Mouse (Mus musculus) CD8-positive naive resting alpha-beta T cell, adult 2 months (primary cell): ENCODE results near the gene Prdm16.

Experiments used
- DNase-seq, 2 experiments: peaks; one replicate each; pipeline ENCODE4 v3.0.0; 2022; ENCODE audit warnings: low read depth in 2 of 2, low spot score in 2 of 2

Prdm16 gene

GRCm38 (mm10) chr4:154521881-154522676 lies 114.6 kb downstream of the Prdm16 start:
- DNase-seq = no peak

GRCm38 (mm10) chr4:154519470-154520037 lies 117.1 kb downstream of the Prdm16 start:
- no peak for DNase-seq

GRCm38 (mm10) chr4:154517991-154518390 lies 118.7 kb downstream of the Prdm16 start:
- DNase-seq = no peak

DNA sequence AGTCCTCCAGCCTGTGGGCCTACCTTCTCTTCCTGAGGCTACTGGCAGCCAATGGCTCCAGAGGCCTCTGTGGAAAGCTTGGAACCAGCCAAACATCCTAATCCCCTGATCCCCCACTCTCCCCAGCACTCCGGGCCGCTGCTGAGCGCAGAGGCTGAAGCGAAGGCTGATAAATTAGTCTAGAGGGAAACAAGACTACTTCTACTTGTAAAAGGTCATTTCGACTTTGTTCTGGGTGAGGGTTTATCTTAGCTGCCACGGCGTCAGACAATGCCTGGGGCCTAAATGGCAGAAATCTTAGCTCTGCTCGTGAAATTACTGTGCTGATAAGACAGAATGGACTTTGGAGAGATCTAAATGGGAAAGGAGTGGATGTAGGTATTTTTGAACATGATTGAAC lies 120.2 kb downstream of the Prdm16 start:
- DNase-seq = no peak

DNA sequence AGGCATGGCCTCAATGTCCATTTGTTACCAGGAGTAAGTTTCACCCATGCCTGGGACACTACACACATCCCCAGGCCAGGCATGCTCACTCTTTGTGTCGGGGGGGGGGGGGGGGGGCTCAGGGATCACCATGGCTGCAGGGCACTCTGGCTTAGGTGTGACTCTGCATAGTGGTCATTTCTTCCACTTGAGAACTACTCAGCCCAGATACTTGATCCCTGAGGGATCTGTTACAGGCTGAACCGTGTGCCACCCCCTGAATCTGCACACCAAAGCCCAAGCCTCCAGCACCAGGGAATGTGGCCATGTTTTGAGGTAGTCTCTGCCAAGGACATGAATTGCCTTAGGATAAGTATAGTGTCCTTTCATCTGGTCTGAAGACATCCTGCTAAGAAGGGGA lies 123.0 kb downstream of the Prdm16 start:
- DNase-seq = no peak

GRCm38 (mm10) chr4:154512518-154513090 lies 124.1 kb downstream of the Prdm16 start:
- DNase-seq = no peak

GRCm38 (mm10) chr4:154511767-154512166 lies 124.9 kb downstream of the Prdm16 start:
- no peak for DNase-seq

GRCm38 (mm10) chr4:154506774-154507435 lies 129.8 kb downstream of the Prdm16 start:
- DNase-seq = no peak

DNA sequence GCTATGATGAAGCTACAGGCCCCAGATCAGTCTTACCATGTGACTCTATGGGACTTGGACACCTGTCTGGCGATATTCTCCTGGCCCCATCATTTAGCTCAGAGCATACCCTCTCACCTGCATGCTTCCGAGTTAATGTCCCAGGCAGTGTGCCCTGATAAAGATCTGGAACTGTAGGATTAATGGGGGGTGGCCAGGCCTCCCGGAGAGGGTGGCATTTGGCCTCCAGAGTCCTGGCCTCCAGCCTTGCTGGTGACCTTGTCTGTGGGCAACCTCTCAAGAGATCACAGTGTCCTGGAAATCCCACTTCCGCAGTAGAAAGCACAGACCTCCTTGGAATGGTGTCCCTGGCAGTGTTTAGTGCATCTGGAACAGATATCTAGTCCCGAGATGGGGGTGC lies 131.4 kb downstream of the Prdm16 start:
- no peak for DNase-seq

GRCm38 (mm10) chr4:154503260-154503829 lies 133.3 kb downstream of the Prdm16 start:
- no peak for DNase-seq

- DNase-seq = no peak
Measured at GRCm38 (mm10) chr4:154502403-154503000, 134.2 kb downstream of the Prdm16 start.

DNA sequence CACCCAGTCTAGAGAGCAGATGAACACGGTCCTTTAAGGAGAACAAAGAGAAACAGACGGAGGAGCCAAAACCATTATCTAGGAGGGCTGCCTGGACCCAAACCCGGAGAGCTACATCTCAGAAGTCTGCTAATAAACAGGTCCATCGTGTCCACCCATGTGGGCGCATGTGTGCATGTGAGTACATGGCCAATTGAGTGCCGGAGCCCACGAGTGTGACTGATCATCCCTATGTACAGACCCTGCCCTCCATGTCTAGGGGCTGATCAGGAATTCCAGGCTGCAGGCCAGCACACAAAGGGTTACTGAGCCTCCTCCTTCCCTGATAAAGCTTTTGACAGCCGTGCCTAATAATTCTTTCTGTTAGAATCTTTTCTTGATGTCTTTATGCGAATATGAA lies 136.0 kb downstream of the Prdm16 start:
- no peak for DNase-seq

DNA sequence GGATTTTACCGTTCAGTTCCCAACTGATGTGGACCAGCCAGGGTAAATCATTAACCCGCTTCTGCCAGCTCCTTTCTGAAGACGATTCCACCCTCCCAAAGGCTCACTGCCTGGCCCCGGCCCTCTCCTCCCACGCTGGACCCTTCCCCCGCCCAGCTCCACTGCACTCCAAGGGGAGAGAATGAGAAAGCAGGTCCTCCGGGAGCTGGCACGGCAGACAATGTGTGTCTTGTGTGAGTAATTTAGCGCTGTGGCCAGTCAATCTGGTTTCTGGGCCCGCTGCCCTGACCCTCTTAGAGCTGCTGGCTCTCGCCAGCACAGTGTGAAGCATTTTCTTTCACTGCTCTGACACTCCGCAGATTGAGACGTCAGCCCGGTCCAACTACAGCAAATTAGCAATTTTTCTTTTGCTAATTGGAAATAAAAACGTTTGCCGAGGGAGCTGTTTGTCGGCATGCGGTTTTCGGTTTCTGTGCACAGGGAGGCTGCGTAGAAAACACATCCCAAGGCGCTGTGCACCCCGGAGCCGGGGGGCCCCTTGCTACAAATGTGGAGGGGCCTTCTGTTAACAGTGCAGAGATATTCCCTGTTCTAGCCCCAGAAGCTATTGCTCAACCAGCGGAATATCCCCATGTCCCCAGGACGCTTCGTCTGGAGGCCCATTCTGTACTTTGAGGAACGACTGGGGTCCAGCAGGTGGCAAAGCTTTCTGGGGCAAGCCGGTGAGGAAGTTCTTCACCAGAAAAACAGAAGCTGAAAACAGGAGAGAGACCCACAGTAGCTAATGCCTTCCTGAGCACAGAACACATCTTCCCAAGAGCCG lies 136.8 kb downstream of the Prdm16 start:
- no peak for DNase-seq

DNA sequence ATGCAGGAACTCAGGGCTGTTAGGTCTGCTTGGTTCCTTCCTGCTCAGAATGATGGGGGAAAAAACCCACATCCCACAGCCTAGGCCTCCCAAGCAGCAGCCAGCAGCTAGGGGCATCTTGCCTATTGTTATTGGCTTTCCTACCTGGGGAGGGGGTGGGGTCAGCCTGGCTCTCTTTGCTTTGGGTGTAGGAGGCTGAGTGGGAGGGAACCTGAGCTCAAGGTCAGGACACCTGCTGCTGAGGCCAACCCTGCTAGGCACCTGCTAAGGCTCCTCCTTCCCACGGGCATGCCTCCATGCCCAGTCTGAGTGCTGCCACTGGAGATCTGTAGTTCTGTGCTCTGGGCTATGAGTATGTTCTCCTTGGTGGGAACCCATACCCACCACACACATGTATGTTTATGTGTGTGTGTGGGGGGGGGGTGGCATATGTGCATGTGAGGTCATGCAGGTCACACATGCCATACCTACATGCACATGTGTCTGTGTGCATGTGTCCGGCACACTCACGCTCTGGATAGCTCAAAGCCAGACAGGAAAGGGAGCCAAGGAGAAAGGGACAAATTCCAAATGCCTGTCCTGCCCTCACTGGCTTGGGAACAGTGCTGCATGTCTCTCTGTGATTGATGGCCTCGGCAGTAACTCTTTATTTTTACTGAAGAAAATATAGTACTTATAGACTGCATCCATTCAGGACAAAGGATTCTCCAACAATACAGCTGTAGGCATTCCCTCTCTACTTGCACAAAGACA lies 139.1 kb downstream of the Prdm16 start:
- DNase-seq = no peak

- no peak for DNase-seq
Measured at GRCm38 (mm10) chr4:154496991-154497390, 139.7 kb downstream of the Prdm16 start.

DNA sequence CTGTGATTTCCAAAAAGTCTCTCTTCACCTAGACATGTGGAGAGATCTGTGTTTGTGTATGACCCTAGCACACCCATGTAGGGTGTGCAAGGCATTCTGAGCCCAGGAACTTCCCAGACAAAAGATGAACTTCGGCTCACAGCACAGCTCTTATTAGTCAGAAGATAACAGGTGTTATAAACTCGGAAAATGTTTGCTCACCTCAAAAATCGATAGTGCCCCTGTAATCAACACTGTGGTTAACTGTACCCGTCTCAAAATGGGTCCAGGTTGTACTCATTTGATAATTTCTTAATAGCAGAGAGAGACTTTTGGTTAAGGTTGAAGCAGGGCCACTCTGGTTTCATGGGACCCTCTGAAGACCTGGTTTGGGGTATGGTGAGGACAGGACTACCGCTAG lies 140.2 kb downstream of the Prdm16 start:
- no peak for DNase-seq

DNA sequence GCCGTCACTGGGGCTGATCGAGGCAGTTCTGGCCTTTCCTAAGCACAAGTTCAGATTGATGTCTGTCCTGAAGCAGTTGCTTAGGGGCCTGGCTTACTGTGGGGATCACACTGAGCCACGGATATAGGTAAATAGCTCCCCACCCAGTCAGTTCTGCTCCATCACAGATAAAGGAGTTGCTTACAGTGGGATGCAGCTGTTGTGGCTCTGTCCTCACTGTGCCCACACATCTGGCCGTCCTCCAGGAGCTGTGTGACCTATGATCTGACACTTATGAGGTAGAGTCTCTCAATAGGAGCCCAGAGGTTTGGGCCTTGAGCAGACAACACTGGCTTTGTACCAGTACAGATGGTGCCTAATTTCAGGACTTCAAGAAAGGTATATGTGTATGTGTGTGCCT lies 142.7 kb downstream of the Prdm16 start:
- no peak for DNase-seq

DNA sequence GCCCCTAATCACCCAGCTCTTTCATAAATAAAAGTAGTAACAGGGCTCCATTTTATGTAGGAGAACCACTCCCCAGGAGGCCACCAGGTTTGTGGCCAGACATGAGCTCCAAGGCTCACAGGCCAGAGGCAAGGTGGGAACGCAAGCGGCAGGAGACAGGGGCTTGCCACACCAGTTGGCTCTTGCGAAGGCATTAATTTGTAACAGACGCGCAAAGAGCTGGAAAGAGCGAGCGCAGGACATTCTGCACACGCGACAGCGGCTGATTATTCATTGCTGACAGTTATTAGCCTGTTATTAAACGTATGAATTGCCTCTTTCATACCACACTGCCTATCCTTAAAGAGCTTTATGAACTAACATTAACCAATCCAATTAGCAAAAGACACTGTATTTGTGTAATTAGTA lies 144.0 kb downstream of the Prdm16 start:
- DNase-seq = no peak

DNA sequence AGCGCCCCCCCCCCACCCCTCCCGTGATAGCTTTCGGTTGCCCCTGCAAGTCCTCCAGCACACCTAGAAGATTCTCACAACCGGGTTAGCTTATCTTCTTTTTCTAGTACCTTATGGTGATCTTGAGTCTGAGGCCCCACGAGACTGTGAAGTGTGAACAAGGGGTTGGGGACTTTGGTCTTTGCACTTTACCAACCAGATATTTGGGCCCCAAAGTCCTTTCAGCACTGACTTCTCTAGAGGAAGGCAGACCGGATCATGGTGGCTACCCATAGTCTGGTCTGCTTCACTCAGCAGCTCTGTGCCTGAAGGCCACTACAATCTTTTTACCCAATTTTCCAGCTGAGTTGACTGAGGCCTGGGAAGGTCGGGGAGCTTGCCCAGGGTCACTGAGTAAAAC lies 144.4 kb downstream of the Prdm16 start:
- no peak for DNase-seq

DNA sequence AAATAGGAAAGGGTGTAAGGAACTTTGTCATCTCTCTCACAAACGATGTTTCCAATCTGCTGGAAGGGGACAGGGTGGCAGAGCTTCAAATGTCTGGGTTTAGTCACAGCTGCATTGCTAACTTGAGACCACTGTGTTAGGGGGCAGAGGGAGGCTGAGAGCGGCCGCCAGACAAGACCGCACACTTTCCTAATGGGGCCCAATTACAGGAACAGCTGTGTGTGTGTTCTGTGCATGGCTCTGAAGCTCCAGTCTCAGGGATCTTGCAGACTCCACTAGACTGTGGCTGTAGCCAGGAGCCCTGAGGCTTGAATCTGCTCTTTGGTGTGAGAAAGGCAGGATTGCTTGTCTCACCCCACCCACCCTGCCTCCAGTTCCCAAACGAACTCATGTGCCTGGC lies 148.6 kb downstream of the Prdm16 start:
- DNase-seq = no peak
